Mouse (Mus musculus) heart, postnatal 10 days (tissue): ENCODE results near the gene Gper1. TPM values are rescaled to one million over a fixed set of nuclear protein-coding genes. Genes with fewer than 3 reads are reported as not detected.

ENCODE experiments used
- total RNA-seq, 2 experiments: library from RNA; stranded (reverse); gene quantifications; 2 replicates each; pipeline ENCODE4 v1.2.3; 2021

Gene Gper1
- total RNA-seq, 2 experiments from 2014 or later = 2.5 to 2.6 TPM

Other genes starting within 250 kb of the Gper1 start
- 10 to 100 TPM; 43.5 to 44.8 TPM for gene Sun1, start 222.5 kb upstream of the Gper1 start, total RNA-seq
- gene Get4, start 170.8 kb upstream of the Gper1 start, total RNA-seq = 10 to 100 TPM; 57.6 to 59.4 TPM
- 1 to 10 TPM; 1.6 to 1.8 TPM for gene Adap1, start 97.5 kb upstream of the Gper1 start, total RNA-seq
- 10 to 100 TPM; 88.8 to 96.4 TPM for gene Cox19, start 71.7 kb upstream of the Gper1 start, total RNA-seq
- gene Cyp2w1, start 70.5 kb upstream of the Gper1 start, total RNA-seq = not detected
- 10 to 100 TPM; 33.7 to 37.2 TPM for gene Gpr146, start 45.5 kb upstream of the Gper1 start, total RNA-seq
- under 1 TPM; 0.74 to 0.93 TPM for gene C130050O18Rik, start 17.9 kb upstream of the Gper1 start, total RNA-seq
- 1 to 10 TPM; 9.9 to 10.0 TPM for gene 3110082I17Rik, start 37.4 kb downstream of the Gper1 start, total RNA-seq
- gene Zfand2a, start 61.4 kb downstream of the Gper1 start, total RNA-seq = 10 to 100 TPM; 20.6 to 21.5 TPM
- gene Uncx, start 120.3 kb downstream of the Gper1 start, total RNA-seq = not detected